Mouse (Mus musculus): ENCODE results near the gene Mthfd1.

The Mthfd1 gene

GRCm38 (mm10) chr12:76263876-76264275 lies 8.8 kb downstream of the Mthfd1 start:
- DNase-seq (ENCODE audit: extremely low spot score) = no peak

DNA sequence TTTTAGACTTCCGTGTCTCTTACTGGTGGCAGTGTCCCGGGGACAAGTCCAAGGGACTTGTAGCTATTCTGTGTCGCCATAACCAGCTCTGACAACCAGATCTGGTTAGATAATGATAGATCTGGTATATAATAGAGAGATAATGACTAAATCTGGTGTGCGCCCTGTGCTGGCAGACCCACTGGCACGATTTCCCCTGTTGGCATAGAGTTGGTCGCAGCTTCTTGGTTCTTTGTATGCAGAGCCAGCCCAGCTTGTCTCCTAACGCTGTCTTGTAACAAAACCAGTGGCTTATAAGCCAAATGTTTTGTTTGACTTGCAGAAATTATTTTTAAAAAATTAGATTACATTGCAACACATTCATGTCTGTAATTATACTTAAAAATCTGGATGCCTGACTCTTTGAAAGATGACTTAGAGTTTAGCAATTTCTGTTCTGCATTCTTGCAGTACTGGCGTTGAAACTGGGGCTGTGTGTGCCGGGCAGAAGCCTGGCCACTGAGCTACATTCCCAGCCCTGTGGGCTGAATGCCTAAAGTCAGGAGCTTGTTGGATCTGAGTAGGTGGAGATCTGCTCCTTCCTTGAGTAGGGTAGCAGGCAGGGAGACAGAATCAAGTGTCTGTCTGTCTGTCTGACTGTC lies 9.3 kb downstream of the Mthfd1 start:
- no peak for DNase-seq (ENCODE audit: extremely low spot score)

- DNase-seq (ENCODE audit: extremely low spot score) = no peak
Measured at GRCm38 (mm10) chr12:76265001-76265400, 9.9 kb downstream of the Mthfd1 start.

GRCm38 (mm10) chr12:76266875-76267274 lies 11.8 kb downstream of the Mthfd1 start:
- peak; percentile 38 for DNase-seq (ENCODE audit: extremely low spot score)

DNA sequence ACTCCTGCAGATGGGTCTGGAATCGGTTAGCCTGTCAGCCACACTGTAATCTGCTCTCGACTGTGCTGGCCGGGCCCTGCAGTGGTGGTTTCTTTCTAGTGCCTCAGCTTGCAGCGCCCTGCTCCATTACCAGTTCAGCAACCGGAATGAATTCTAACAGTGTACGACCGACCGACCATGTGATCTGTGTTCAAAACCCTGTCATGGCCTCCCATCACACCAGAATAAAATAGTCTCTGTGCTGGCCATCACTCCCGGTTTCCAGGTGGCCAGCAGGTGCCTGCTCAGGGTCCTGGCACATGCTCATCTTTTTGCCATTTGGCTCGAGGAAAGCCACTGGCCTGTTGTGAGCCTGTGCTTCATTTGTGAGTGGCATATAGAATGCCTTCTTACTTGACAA lies 13.6 kb downstream of the Mthfd1 start:
- no peak for DNase-seq (ENCODE audit: extremely low spot score)

- DNase-seq (ENCODE audit: extremely low spot score) = no peak
Measured at GRCm38 (mm10) chr12:76269196-76269595, 14.1 kb downstream of the Mthfd1 start.

- no peak for DNase-seq (ENCODE audit: extremely low spot score)
Measured at GRCm38 (mm10) chr12:76271516-76271915, 16.4 kb downstream of the Mthfd1 start.

GRCm38 (mm10) chr12:76272610-76273524 lies 17.8 kb downstream of the Mthfd1 start:
- no peak for DNase-seq (ENCODE audit: extremely low spot score)

DNA sequence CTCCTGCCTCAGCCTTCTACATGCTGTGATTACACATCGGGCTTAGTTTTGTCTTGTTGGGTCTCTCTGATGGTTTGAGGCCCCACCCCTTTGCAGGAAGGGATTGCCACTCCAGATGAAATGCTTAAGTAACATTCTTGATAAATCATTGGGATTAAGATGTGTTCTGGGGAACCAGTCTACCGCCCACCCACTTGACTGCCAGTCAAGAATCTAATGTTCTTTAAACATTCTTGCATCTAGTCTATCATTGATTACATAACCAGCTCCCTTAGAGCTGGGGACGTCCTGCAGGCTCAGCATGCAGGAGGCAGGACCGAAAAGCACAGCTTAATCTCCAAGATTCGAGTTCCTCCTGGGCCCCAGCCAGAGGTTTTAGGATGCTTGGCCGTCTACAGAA lies 23.1 kb downstream of the Mthfd1 start:
- DNase-seq (ENCODE audit: extremely low spot score) = no peak

DNA sequence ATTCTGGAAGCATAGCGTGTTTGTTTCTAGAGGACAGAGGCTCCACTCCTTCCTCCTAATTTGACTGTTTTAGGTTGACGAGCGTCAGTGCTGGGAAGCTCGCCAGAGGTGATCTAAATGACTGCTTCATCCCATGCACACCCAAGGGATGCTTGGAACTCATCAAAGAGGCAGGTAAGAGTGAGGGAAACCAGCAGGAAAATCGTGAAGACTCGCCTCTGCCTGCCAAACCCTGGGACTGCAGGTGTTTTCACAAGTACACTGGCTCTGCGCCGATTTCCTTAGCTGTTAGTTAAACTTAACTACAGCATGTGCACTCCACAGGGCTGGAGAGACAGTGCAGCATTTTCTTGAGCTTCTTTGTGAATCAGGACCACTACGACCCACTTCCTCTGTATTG lies 25.5 kb downstream of the Mthfd1 start:
- no peak for DNase-seq (ENCODE audit: extremely low spot score)

DNA sequence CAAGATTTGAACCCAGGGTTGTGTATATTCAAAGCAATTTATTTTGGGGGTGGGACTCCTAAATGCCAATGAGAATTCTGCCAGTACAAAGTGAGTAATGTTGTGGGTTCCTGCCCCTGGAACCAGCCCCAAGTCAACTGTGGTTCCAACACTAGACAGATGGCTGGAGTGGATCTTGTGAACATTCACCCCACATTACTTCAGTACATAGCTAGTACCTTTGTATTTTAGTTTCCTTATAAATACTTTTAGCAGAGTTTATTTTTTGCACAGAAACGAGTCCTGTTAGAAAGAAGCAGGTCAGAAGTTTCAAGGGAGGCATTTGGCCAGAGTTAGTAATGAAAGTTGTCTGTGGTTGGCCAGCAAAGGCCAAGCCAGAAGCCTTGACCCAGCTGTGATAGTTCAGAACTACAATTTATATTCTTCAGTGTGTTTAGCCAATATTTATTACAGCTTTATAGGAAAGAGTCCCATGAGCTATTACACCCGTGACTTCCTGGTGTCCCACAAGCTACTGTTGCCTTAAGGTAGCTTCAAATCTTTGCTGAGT lies 26.1 kb downstream of the Mthfd1 start:
- no peak for DNase-seq (ENCODE audit: extremely low spot score)

- no peak for DNase-seq (ENCODE audit: extremely low spot score)
Measured at GRCm38 (mm10) chr12:76282132-76282531, 27.0 kb downstream of the Mthfd1 start.

GRCm38 (mm10) chr12:76282532-76283173 lies 27.6 kb downstream of the Mthfd1 start:
- no peak for DNase-seq (ENCODE audit: extremely low spot score)

DNA sequence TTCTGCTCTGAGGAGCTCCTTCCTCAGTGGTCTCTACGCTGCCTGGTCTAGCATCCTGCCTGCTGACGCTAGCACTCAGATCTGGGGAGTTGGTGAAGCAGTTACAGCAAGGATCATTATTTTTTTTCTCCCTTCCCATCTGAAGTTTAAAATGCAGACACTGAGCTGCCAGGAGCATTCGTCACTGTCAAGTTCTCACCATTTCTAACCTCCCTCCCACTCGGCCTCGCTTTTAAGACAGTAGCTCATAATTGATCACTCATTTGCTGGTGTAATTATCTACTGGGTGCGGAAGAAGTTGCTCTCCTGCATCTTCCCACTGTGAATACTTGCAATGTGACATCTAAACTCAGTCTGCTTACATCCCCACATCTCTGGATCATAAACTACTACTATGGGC lies 30.3 kb downstream of the Mthfd1 start:
- DNase-seq (ENCODE audit: extremely low spot score) = no peak

- DNase-seq (ENCODE audit: extremely low spot score) = no peak
Measured at GRCm38 (mm10) chr12:76287986-76288385, 32.9 kb downstream of the Mthfd1 start.

DNA sequence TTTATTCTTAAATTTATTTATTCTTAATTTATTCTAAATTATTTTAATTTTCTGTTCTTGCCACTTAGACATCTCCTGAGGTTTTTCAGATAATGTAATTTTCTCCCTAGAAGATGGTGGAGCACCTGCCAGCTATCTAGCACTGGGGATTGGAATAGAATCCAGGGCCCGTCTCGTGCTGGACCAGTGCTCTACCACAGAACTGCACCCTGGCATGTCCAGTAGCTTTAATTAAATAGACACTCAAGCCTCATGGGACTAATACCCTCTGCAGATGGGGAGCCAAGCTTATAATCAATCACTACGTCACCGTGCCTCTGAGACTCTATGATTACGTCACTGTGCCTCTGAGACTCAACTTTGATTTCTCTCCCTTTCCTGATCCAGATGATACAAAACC lies 33.4 kb downstream of the Mthfd1 start:
- DNase-seq (ENCODE audit: extremely low spot score) = no peak

DNA sequence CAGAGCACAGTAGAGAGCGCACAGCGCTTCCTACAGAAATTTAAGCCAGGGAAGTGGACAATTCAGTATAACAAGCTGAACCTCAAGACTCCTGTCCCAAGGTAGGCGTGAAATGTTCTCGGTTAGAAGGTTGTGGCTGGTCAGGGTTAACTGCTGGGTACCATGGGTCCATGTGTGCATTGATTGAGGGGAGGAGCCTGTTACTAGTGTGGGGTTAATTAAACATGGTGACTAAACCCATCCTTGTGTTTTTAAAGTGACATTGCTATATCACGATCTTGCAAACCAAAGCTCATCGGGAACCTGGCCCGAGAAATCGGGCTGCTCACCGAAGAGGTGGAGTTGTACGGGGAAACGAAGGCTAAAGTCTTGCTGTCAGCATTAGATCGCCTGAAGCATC lies 34.3 kb downstream of the Mthfd1 start:
- DNase-seq (ENCODE audit: extremely low spot score) = no peak

DNA sequence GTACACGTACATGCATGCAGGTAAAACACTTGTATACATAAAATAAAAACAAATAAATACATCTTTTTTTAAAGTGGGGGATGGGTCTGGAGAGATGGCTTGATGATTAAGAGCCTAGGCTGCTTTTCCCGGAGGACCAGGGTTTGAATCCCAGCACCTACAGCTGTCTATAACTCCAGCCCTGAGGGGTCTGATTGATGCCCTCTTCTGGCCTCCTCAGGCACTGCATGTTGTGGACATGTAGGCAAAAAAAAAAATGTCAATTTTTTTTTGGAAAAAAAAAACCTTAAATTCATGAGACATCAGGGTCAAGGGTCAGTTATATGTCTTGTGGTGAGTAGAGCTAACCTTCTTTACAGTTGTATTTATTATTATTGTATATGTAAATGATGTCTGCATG lies 35.2 kb downstream of the Mthfd1 start:
- no peak for DNase-seq (ENCODE audit: extremely low spot score)

DNA sequence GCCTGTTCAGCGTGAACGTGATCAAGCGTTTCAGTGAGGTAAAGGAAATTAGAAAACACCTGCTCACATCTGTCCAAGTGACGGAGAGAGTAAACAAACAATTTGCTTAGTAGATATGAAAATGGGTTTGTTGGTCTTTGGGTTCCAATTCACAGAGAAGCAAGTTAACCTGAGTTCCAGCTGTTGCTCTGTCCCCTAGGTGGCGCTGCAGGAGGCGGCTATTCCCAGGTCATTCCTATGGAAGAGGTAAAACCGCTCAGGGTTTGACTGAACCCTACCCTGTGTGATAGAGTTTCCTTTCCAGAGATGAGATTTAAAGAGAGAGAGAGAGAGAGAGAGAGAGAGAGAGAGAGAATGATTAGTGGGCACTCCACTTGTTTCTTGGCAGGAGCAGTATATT lies 38.1 kb downstream of the Mthfd1 start:
- DNase-seq (ENCODE audit: extremely low spot score) = peak; percentile 48

GRCm38 (mm10) chr12:76297830-76298229 lies 42.7 kb downstream of the Mthfd1 start:
- no peak for DNase-seq (ENCODE audit: extremely low spot score)

DNA sequence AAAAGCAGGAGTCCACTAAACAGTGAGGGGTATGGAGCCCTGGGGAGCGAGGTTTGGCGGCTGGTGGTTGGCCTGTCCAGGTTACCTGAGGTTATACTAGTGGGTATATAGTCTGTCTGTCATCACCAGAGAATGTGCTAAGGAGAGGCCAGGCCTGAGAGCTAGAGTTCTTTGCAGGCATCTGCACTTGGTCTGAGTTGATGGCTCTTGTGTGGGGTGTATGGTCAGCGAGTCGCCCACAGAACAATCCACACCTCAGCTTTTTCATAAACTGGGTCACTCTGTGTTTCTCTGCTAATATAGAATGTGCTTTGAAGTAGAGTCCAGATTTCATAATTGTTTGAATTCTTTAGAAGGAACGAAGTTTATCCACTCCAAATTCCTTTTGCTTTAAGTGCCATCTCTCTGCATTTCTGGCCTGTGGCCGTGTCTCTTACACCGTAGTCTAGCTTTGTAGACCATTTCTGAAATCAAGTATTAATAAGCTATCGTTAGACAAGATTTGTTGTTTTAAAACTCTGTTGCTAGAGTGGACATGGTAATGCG lies 44.3 kb downstream of the Mthfd1 start:
- DNase-seq (ENCODE audit: extremely low spot score) = no peak

DNA sequence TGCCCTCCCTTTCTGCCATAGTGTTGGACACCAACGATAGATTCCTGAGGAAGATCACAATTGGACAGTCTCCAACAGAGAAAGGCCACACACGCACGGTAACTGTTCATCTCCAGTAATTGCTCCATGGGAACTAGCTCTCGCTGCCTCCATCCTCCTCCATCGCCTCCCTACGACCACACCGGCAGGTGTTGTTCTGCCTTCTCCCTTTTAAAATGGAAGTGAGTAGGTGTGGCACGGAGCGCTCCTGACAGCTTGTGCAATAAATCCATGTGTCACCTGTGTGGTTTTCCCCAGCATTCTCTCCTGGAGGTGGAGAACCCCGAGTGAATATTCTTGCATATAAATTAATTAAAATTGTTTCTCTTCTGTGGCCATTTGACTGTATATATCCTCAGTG lies 45.3 kb downstream of the Mthfd1 start:
- no peak for DNase-seq (ENCODE audit: extremely low spot score)
